Mouse (Mus musculus): ENCODE measurements around the gene Col27a1. TPM values are rescaled to one million over a fixed set of nuclear protein-coding genes. Genes with fewer than 3 reads are reported as not detected.

The Col27a1 gene
- total and polyA plus RNA-seq, 3 experiments: not detected

DNA sequence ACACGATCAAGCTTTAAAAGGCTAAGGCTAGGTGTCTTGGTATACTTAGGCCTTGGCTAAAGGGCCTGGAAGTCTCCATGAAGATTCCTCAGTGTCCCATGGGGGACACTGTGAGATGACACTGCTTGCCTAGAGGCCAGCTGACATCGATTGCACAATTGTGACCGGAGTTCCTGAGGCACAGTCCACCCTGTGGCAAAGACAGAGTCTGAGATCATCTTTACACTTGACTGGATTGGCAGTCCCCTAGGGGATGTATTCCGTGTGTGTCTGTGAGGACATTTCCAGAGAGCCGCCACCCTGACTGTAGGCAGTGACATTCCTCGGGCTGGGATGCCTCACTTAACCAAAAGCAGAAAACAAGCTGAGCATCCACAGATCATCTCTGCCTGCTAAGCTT is 146.1 kb downstream of the Col27a1 start:
- no peaks in the 10 kb centered on the region for H3K79me2 ChIP-seq (ENCODE audit: control insufficient read depth, insufficient read depth, low read length, poor library complexity)
- H3K4me3 ChIP-seq (ENCODE audit: control insufficient read depth in 1 of 2, insufficient read depth in 1 of 2, low read depth in 2 of 2, low read length in 2 of 2): no peak overlapping the region
- H3K4me1 ChIP-seq (ENCODE audit: control insufficient read depth in 1 of 2, insufficient read depth in 2 of 2, low read length in 2 of 2): no peaks in the 10 kb centered on the region
- no peaks in the 10 kb centered on the region for H3K9me3 ChIP-seq (replicated peaks; ENCODE audit: insufficient read depth, low read length)
- H3K27me3 ChIP-seq (ENCODE audit: control insufficient read depth in 1 of 2, insufficient read depth in 2 of 2, low read length in 2 of 2): no peaks in the 10 kb centered on the region
- no peak for TF ChIP-seq BHLHE40 (IDR thresholded peaks at IDR 0.05; ENCODE audit: borderline replicate concordance, low read depth, low read length)
- no peak for TF ChIP-seq TBP (IDR thresholded peaks at IDR 0.05; ENCODE audit: low read depth, low read length)
- TF ChIP-seq UBTF (IDR thresholded peaks at IDR 0.05; ENCODE audit: borderline replicate concordance, insufficient read depth, low read depth, low read length): no peak
- TF ChIP-seq ZC3H11A (IDR thresholded peaks at IDR 0.05; ENCODE audit: low read depth, low read length): no peak
- no peak for DNase-seq (ENCODE audit: low read depth, low spot score)
- no peak overlapping the region for H3K27ac ChIP-seq (ENCODE audit: control insufficient read depth, low read depth, low read length)
- H3K9ac ChIP-seq (ENCODE audit: control insufficient read depth, low read depth, low read length, poor library complexity, severe bottlenecking): no peak overlapping the region
- no peaks in the 10 kb centered on the region for H3K36me3 ChIP-seq (ENCODE audit: control insufficient read depth in 1 of 2, insufficient read depth in 2 of 2, low read length in 2 of 2)

GRCm38 (mm10) chr4:63362150-63362549 is 148.3 kb downstream of the Col27a1 start, which contains the start of gene Orm2:
Gene Orm2, plus strand, starts transcription at chr4:63362449.
- no peak for TF ChIP-seq CHD2 (IDR thresholded peaks at IDR 0.05; ENCODE audit: low read length)
- no peak for TF ChIP-seq POLR2A (IDR thresholded peaks at IDR 0.05; ENCODE audit: control insufficient read depth in 1 of 2, insufficient read depth in 1 of 2, low read depth in 1 of 2, low read length in 2 of 2, poor library complexity in 1 of 2)
- TF ChIP-seq ETS1 (IDR thresholded peaks at IDR 0.05; ENCODE audit: low read depth, low read length): no peak
- TF ChIP-seq USF1 (IDR thresholded peaks at IDR 0.05; ENCODE audit: low read depth, low read length): no peak
- TF ChIP-seq POLR2AphosphoS2 (IDR thresholded peaks at IDR 0.05; ENCODE audit: low read length): no peak
- TF ChIP-seq ZC3H11A (IDR thresholded peaks at IDR 0.05; ENCODE audit: low read depth, low read length): no peak
- TF ChIP-seq CTCF (IDR thresholded peaks at IDR 0.05 in 2 of 3, conservative IDR thresholded peaks at IDR 0.05 in 1 of 3; ENCODE audit: control insufficient read depth in 1 of 3, insufficient read depth in 1 of 3, low read depth in 2 of 3, low read length in 3 of 3, poor library complexity in 1 of 3, severe bottlenecking in 1 of 3): no peak
- TF ChIP-seq EP300 (IDR thresholded peaks at IDR 0.05; ENCODE audit: low read depth in 1 of 2, low read length in 2 of 2): no peak
- no peak for TF ChIP-seq CHD1 (IDR thresholded peaks at IDR 0.05; ENCODE audit: low read depth, low read length)
- no peak for TF ChIP-seq MAFK (IDR thresholded peaks at IDR 0.05; ENCODE audit: borderline replicate concordance, low read depth, low read length)
- TF ChIP-seq E2F4 (IDR thresholded peaks at IDR 0.05; ENCODE audit: borderline replicate concordance, low read depth, low read length): no peak
- TF ChIP-seq SIN3A (IDR thresholded peaks at IDR 0.05; ENCODE audit: low read length): no peak
- no peak for TF ChIP-seq MYB (IDR thresholded peaks at IDR 0.05; ENCODE audit: low read depth, low read length)
- TF ChIP-seq POLR2AphosphoS5 (IDR thresholded peaks at IDR 0.05; ENCODE audit: borderline replicate concordance, low read depth, low read length): no peak
- no peak for TF ChIP-seq NELFE (IDR thresholded peaks at IDR 0.05; ENCODE audit: low read depth, low read length)
- TF ChIP-seq NRF1 (IDR thresholded peaks at IDR 0.05; ENCODE audit: insufficient read depth, low read depth, low read length, poor library complexity, severe bottlenecking): no peak
- TF ChIP-seq TBP (IDR thresholded peaks at IDR 0.05; ENCODE audit: low read depth, low read length): no peak
- Histone ChIP-seq H3K4me3 (ENCODE audit: control insufficient read depth in 1 of 2, insufficient read depth in 1 of 2, low read depth in 2 of 2, low read length in 2 of 2) (no peak within 1 kb of the TSS), H3K27ac (ENCODE audit: control insufficient read depth, low read depth, low read length) (no peak within 1 kb of the TSS), H3K9ac (ENCODE audit: control insufficient read depth, low read depth, low read length, poor library complexity, severe bottlenecking) (no peak within 1 kb of the TSS), H3K4me1 (ENCODE audit: control insufficient read depth in 1 of 2, insufficient read depth in 2 of 2, low read length in 2 of 2) (no peaks in the 10 kb centered on the region), H3K27me3 (ENCODE audit: control insufficient read depth in 1 of 2, insufficient read depth in 2 of 2, low read length in 2 of 2) (no peaks in the 10 kb centered on the region), H3K36me3 (ENCODE audit: control insufficient read depth in 1 of 2, insufficient read depth in 2 of 2, low read length in 2 of 2) (no peaks in the 10 kb centered on the region), H3K79me2 (ENCODE audit: control insufficient read depth, insufficient read depth, low read length, poor library complexity) (no peaks in the 10 kb centered on the region), H3K9me3 (replicated peaks; ENCODE audit: insufficient read depth, low read length) (no peaks in the 10 kb centered on the region)
- no peak for DNase-seq (ENCODE audit: low read depth, low spot score)
